Mouse (Mus musculus): ENCODE results near the gene Shf.
A peak's percentile ranks its signal among the peaks of the same experiment; 100 is the strongest.

Shf gene

GRCm38 (mm10) chr2:122302574-122303241 lies 66.3 kb downstream of the Shf start:
- DNase-seq (ENCODE audit: low spot score) = peak; percentile 52

- no peak for DNase-seq (ENCODE audit: low spot score)
Measured at GRCm38 (mm10) chr2:122301921-122302573, 66.9 kb downstream of the Shf start.

- peak; percentile 17 for DNase-seq (ENCODE audit: low spot score)
Measured at GRCm38 (mm10) chr2:122301081-122301920, 67.7 kb downstream of the Shf start.

- no peak for DNase-seq (ENCODE audit: low spot score)
Measured at GRCm38 (mm10) chr2:122300656-122301020, 68.3 kb downstream of the Shf start.

- no peak for DNase-seq (ENCODE audit: low spot score)
Measured at GRCm38 (mm10) chr2:122299911-122300655, 68.9 kb downstream of the Shf start.

All from layer of hippocampus, adult 11-12 months (tissue).